Mouse (Mus musculus) heart, embryonic 11.5 days (tissue): Measurements from ENCODE around the gene Dusp3. TPM values are rescaled to one million over a fixed set of nuclear protein-coding genes. Genes with fewer than 3 reads are reported as not detected.

ENCODE experiments used
- ATAC-seq: fragments of 200-750 bp; cut with Nextera tagmentation; replicated peaks from 2 replicates; pipeline ENCODE4 v1.8.0; 2017; ENCODE audit warnings: moderate library complexity; ENCODE audit not compliant: insufficient number of reproducible peaks, low FRiP score, low TSS enrichment
- H3K27ac ChIP-seq: fragments of 300-500 bp; sonication (generic); 2 replicates; pipeline ENCODE4 v1.5.1; 2014; ENCODE audit warnings: mild to moderate bottlenecking, low read depth, low read length
- H3K27me3 ChIP-seq: fragments of 300-500 bp; sonication (generic); 2 replicates; pipeline ENCODE4 v1.6.1; 2014; ENCODE audit warnings: mild to moderate bottlenecking, low read length, mixed read lengths; ENCODE audit not compliant: control insufficient read depth, insufficient read depth
- H3K36me3 ChIP-seq: fragments of 300-500 bp; sonication (generic); 2 replicates; pipeline ENCODE4 v1.6.1; 2014; ENCODE audit warnings: mild to moderate bottlenecking, low read length, moderate library complexity, mixed read lengths; ENCODE audit not compliant: control insufficient read depth, insufficient read depth
- H3K4me1 ChIP-seq: fragments of 300-500 bp; sonication (generic); 2 replicates; pipeline ENCODE4 v1.6.1; 2014; ENCODE audit warnings: low read length; ENCODE audit not compliant: control insufficient read depth, insufficient read depth
- H3K4me2 ChIP-seq: fragments of 300-500 bp; sonication (generic); 2 replicates; pipeline ENCODE4 v1.6.1; 2014; ENCODE audit warnings: mild to moderate bottlenecking, moderate library complexity
- H3K4me3 ChIP-seq: fragments of 300-500 bp; sonication (generic); 2 replicates; pipeline ENCODE4 v1.5.1; 2014; ENCODE audit warnings: low read depth, low read length
- H3K9ac ChIP-seq: fragments of 300-500 bp; sonication (generic); 2 replicates; pipeline ENCODE4 v1.6.1; 2014; ENCODE audit warnings: mild to moderate bottlenecking, low read depth, low read length, moderate library complexity
- H3K9me3 ChIP-seq: fragments of 300-500 bp; sonication (generic); replicated peaks from 2 replicates; pipeline ENCODE4 v1.6.1; 2016; ENCODE audit warnings: low read length; ENCODE audit not compliant: control insufficient read depth
- WGBS: fragments of 180-500 bp; shearing (Covaris S2); extraction: QIAGEN DNeasy Blood & Tissue Kit; methylation state at CpG from one replicate; pipeline ENCODE4 v1.1.7; 2014; ENCODE audit not compliant: insufficient replicate concordance; 5-methylcytosine and 5-hydroxymethylcytosine counted together
- polyA plus RNA-seq: library from polyadenylated mRNA; unstranded; fragments of >200 nt; fragmentation: Nextera tagmentation; extraction: Ambion mirVana; gene quantifications from 2 replicates; pipeline ENCODE4 v1.2.1, GENCODE M21; 2014

Gene Dusp3
- polyA plus RNA-seq, 1 experiment from 2014 or later: 49.4 TPM

GRCm38 (mm10) chr11:101979140-101979539 lies 7.7 kb downstream of the Dusp3 start:
- no peaks in the 10 kb centered on the region for H3K9me3 ChIP-seq
- H3K27me3 ChIP-seq: no peaks in the 10 kb centered on the region
- no peak overlapping the region for H3K27ac ChIP-seq
- ATAC-seq: no peak
- no peak overlapping the region for H3K4me3 ChIP-seq
- H3K4me1 ChIP-seq: peaks cover 22% of the 10 kb centered on the region
- 86% methylated on average over 5 of the region's 5 CpGs for WGBS
- no peak overlapping the region for H3K4me2 ChIP-seq
- peaks cover 16% of the 10 kb centered on the region for H3K36me3 ChIP-seq
- H3K9ac ChIP-seq: no peak overlapping the region

- Histone ChIP-seq H3K27me3 (no peaks in the 10 kb centered on the region), H3K4me3 (no peak overlapping the region), H3K36me3 (peaks cover 19% of the 10 kb centered on the region), H3K9me3 (no peaks in the 10 kb centered on the region), H3K4me1 (peaks cover 4% of the 10 kb centered on the region), H3K4me2 (no peak overlapping the region), H3K9ac (no peak overlapping the region), H3K27ac (no peak overlapping the region)
- 90% methylated on average over 7 of the region's 7 CpGs for WGBS
- ATAC-seq: no peak
Measured at GRCm38 (mm10) chr11:101976949-101977348, 9.9 kb downstream of the Dusp3 start.

DNA sequence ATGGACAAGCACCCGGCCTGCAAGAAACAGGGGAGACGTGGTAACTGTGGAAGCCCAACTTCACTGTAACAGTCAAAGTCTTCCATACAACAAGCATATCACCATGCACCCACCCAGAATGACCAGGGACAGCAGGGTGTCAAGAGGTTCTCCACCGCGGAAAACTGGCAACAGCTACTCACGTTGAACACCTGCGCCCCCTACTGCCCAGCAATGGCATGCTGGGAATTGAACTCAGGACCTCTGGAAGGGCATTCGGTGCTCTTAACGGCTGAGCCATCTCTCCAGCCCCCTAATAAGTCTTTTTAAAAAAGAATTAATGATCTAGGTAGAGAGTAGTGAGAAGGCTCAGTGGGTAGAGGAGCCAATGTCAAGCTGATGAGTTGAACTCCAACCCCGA lies 11.9 kb downstream of the Dusp3 start:
- WGBS: 42% methylated on average over 9 of the region's 9 CpGs
- ATAC-seq: no peak
- no peak overlapping the region for H3K4me3 ChIP-seq
- no peaks in the 10 kb centered on the region for H3K27me3 ChIP-seq
- H3K4me1 ChIP-seq: no peaks in the 10 kb centered on the region
- H3K4me2 ChIP-seq: no peak overlapping the region
- H3K36me3 ChIP-seq: peaks cover 10% of the 10 kb centered on the region; the same call in 1 of the 2 replicates
- no peaks in the 10 kb centered on the region for H3K9me3 ChIP-seq
- no peak overlapping the region for H3K9ac ChIP-seq
- no peak overlapping the region for H3K27ac ChIP-seq

DNA sequence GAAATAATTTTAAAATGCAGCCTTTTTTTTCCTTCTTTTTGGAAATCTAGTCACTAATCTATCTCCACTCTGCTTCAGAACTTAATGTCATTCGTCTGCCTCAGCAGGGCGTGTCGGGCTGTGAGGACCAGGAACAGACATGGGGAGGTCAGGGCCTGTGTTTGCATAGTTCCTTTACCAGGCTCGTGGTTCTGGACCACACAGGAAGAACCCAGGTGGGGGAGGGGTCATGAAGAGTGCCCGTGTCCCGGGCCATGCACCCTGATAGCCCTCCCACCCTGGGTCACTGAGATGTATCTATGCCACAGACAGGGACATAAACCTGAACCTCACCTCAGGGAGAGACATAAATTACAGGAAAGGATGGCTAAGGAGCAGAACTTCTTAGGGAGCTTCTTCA lies 12.6 kb downstream of the Dusp3 start:
- no peak overlapping the region for H3K9ac ChIP-seq
- ATAC-seq: no peak
- H3K36me3 ChIP-seq: peaks cover 7% of the 10 kb centered on the region; the same call in 1 of the 2 replicates
- no peak overlapping the region for H3K27ac ChIP-seq
- H3K4me1 ChIP-seq: no peaks in the 10 kb centered on the region
- 56% methylated on average over 6 of the region's 6 CpGs for WGBS
- no peak overlapping the region for H3K4me3 ChIP-seq
- no peak overlapping the region for H3K4me2 ChIP-seq
- H3K9me3 ChIP-seq: no peaks in the 10 kb centered on the region
- no peaks in the 10 kb centered on the region for H3K27me3 ChIP-seq

DNA sequence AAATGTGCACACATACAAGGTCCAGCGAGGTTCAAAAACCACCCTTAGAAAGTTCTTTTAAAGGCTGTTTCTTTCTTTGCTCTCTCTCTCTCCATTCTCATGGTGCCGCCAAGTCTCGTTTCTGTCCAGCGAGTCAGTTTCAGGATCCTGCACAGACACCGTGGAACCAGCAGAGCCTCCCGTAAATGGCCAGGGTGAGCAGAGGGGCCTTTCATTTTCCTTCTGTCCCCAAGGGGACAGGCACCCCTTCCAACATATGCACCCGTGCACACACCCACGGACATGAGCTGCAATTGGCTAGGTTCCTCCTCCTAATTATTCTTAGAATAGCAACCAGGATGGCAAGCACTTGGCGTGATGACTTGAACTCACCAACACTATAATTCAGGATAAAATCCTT lies 13.3 kb downstream of the Dusp3 start:
- Histone ChIP-seq H3K4me2 (no peak overlapping the region), H3K9me3 (no peaks in the 10 kb centered on the region), H3K4me3 (no peak overlapping the region), H3K27me3 (no peaks in the 10 kb centered on the region), H3K27ac (no peak overlapping the region), H3K4me1 (peaks cover 2% of the 10 kb centered on the region), H3K9ac (no peak overlapping the region), H3K36me3 (peaks cover 2% of the 10 kb centered on the region; the same call in 1 of the 2 replicates)
- WGBS: 85% methylated on average over 9 of the region's 9 CpGs
- no peak for ATAC-seq

DNA sequence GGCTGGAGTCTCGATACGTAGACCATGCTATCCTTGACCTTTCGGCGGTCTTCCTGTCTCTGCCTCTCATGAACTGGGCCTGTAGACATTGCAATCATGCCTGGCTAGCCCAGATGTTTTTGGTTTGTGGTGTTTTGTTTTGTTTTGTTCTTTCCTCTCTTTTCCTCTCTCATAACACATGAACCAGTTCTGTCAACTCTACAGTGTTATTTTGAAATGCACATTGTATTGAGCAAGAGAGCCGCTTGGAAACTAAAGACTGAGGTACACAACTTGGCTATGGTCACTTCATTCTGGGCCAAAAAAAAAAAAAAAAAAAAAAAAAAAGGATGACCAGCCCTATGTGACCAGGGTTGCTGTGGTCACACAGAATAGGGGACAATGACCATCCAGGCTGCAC lies 14.2 kb downstream of the Dusp3 start:
- Histone ChIP-seq H3K9me3 (no peaks in the 10 kb centered on the region), H3K4me3 (no peak overlapping the region), H3K27ac (no peak overlapping the region), H3K4me1 (peaks cover 6% of the 10 kb centered on the region), H3K36me3 (peaks cover 2% of the 10 kb centered on the region; the same call in 1 of the 2 replicates), H3K27me3 (peaks cover under 1% of the 10 kb centered on the region; the same call in 1 of the 2 replicates), H3K4me2 (no peak overlapping the region), H3K9ac (no peak overlapping the region)
- no peak for ATAC-seq
- WGBS: 92% methylated on average over 5 of the region's 5 CpGs

- no peaks in the 10 kb centered on the region for H3K9me3 ChIP-seq
- H3K27ac ChIP-seq: no peak overlapping the region
- H3K4me3 ChIP-seq: no peak overlapping the region
- no peak overlapping the region for H3K9ac ChIP-seq
- H3K4me2 ChIP-seq: no peak overlapping the region
- 73% methylated on average over 3 of the region's 3 CpGs for WGBS
- peaks cover 7% of the 10 kb centered on the region for H3K4me1 ChIP-seq
- peaks cover 3% of the 10 kb centered on the region; the same call in 1 of the 2 replicates for H3K27me3 ChIP-seq
- ATAC-seq: no peak
- peaks cover 2% of the 10 kb centered on the region; the same call in 1 of the 2 replicates for H3K36me3 ChIP-seq
Measured at GRCm38 (mm10) chr11:101972097-101972496, 14.7 kb downstream of the Dusp3 start.

GRCm38 (mm10) chr11:101971410-101971809 lies 15.4 kb downstream of the Dusp3 start:
- H3K4me1 ChIP-seq: peaks cover 10% of the 10 kb centered on the region
- H3K27ac ChIP-seq: no peak overlapping the region
- H3K4me2 ChIP-seq: no peak overlapping the region
- H3K9ac ChIP-seq: no peak overlapping the region
- 0 out of 2 replicates have a peak, but pooled peaks cover 2% of the 10 kb centered on the region for H3K36me3 ChIP-seq
- H3K4me3 ChIP-seq: no peak overlapping the region
- WGBS: 30% methylated on average over 3 of the region's 3 CpGs
- no peak for ATAC-seq
- H3K27me3 ChIP-seq: peaks cover 8% of the 10 kb centered on the region
- no peaks in the 10 kb centered on the region for H3K9me3 ChIP-seq

- H3K27me3 ChIP-seq: peaks cover 24% of the 10 kb centered on the region
- H3K36me3 ChIP-seq: 0 out of 2 replicates have a peak, but pooled peaks cover 2% of the 10 kb centered on the region
- peaks cover 14% of the 10 kb centered on the region for H3K4me1 ChIP-seq
- no peak overlapping the region for H3K4me3 ChIP-seq
- no peak overlapping the region for H3K9ac ChIP-seq
- no peak overlapping the region for H3K27ac ChIP-seq
- no peak for ATAC-seq
- 77% methylated on average over 13 of the region's 13 CpGs for WGBS
- H3K4me2 ChIP-seq: no peak overlapping the region
- H3K9me3 ChIP-seq: no peaks in the 10 kb centered on the region
Measured at GRCm38 (mm10) chr11:101969835-101970234, 17.0 kb downstream of the Dusp3 start.
